Mouse (Mus musculus): Measurements from ENCODE around the gene Vmn2r19. TPM values are rescaled to one million over a fixed set of nuclear protein-coding genes. Genes with fewer than 3 reads are reported as not detected.

The Vmn2r19 gene
- not detected in 2 replicates for polyA plus RNA-seq (2012; rRNA removed)

DNA sequence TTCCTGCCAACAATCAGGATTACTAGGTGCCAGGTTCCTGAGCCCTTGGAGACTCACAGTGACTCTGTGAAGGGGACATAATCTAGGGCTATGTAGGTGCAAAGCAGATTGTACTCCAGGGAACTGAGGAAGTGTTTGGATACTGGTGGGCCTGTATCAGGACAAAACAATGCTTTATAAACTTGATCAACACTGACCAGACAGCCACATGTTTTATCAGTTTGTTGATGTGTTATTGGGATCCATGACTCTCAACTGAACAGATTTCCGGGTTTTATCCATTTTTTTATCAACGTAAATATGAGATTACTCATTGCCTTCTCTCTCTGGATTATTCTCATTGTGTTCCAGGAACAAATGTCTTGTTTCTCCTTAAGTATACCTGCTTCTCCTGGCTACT is at the start of gene Vmn2r19:
Gene Vmn2r19 (plus strand): TSS at position 301 of the 400 bp plus-strand sequence.

DNA sequence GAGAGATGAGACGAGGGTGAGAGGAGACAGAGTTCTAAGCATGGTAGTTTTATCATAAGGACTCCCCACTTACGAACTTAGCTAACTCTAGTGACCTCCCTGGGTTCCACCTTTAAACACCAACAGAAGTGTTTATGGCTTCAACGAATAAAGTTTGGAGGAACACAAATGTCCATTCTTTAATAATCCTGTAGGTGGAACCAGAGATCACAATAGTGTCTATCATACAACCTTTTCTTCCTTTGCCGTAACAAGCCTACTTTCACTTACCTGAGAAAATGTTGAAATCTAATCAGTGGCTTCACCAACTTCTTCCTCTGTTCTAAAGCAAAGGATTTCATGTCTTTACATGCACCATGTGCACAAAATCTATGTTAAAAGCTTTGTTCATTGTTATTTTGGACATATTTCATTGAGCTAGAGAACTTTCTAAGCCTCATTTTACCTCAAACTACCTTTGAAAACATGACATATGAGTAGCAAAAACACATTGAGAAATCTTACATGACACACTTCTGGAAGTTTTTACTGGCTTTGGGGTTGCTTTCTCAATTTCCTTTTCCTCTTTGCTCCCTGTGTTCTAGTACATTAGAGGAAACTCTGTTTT is 46.5 kb upstream of the Vmn2r19 start, which contains the start of gene Clec4d:
Gene Clec4d (plus strand): TSS at position 557 of the 607 bp plus-strand sequence.

DNA sequence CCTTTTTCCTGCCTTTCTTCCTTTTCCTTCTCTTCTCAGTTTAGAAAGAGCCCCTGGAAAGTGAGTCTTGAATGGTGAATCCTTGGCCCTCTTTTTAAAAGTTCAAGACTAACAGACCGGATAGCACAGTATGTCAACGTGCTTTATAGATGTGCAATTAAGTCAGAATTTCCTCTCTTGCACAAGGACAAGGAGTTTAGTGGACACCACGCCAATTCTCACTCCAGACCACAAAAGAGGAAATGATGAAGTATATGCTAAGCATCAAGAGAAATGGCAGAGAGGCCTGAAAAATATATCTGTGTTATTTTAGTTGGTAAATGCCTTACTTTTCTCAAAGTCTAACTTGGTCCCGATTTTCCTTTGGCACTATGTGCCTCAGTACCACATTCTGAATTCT is 18.4 kb upstream of the Vmn2r19 start, which contains the start of gene Clec4e:
Gene Clec4e (minus strand): TSS at position 118 of the 400 bp plus-strand sequence.

Other genes with a start within 250 kb of the Vmn2r19 start
- 0.31 and 0.63 TPM in 2 replicates for gene Clec4a2, start 201.9 kb upstream of the Vmn2r19 start, polyA plus RNA-seq (2012; rRNA removed)
- not detected in 2 replicates for gene Clec4b2, start 135.4 kb upstream of the Vmn2r19 start, polyA plus RNA-seq (2012; rRNA removed)
- gene Clec4n, start 78.5 kb upstream of the Vmn2r19 start, polyA plus RNA-seq (2012; rRNA removed): 1.4 and 1.5 TPM in 2 replicates
- 0.08 and 0.24 TPM in 2 replicates for gene Clec4d, start 46.2 kb upstream of the Vmn2r19 start, polyA plus RNA-seq (2012; rRNA removed)
- gene Clec4e, start 18.5 kb upstream of the Vmn2r19 start, polyA plus RNA-seq (2012; rRNA removed): not detected in 2 replicates
- gene Vmn2r20, start 109.8 kb downstream of the Vmn2r19 start, polyA plus RNA-seq (2012; rRNA removed): not detected in 2 replicates
- gene Vmn2r21, start 225.1 kb downstream of the Vmn2r19 start, polyA plus RNA-seq (2012; rRNA removed): not detected in 2 replicates